Mouse (Mus musculus) kidney, postnatal 4 days (tissue): ENCODE results near the gene Btd.

Source experiments
- DNase-seq, 2 experiments: peaks; one replicate each; pipeline ENCODE4 v3.0.0; 2021; ENCODE audit warnings: mixed read lengths in 2 of 2

Gene Btd

GRCm38 (mm10) chr14:31666931-31667705 lies 26.3 kb downstream of the Btd start:
- no peak for DNase-seq

DNA sequence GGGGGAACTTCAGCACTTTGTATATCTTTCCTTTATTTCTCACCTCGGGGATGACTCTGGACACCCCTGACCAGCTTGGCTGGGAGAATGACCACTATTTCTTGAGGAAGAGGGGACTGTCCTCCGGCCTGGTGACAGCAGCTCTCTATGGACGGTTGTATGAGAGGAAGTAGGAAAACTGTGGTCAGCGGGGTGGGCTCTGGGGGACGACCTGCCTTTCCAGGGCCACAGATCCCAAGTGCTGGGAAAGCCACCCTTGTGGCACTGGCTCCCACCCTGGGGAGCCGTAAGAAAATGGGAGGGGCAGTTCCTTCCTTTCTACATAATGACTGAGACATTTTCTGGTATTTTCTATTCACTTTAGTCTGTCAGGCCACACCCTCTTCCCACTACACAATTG lies 26.9 kb downstream of the Btd start:
- DNase-seq: no peak

DNA sequence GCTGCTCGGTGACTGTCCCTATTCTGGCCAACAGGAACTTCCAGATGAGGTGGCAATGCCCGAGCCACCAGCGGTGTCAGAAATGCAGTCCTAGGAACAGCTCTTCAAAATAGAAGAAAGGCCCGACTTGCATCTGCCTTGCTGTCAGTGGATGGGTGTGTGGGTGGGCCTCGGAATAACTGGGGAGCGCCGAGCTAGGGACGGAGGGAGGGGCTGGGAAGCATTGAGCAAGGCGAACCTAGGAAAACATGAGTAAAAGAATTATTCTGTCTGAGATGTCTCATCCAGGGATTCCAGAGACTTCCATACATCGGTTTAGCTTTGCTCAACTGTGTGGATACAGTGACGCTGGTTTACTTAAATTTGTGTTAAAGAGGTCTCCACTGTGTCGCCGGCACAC lies 27.5 kb downstream of the Btd start:
- DNase-seq: no peak

- peak; percentile 48 to 70 for DNase-seq
These were observed 28.4 kb downstream of the Btd start for GRCm38 (mm10) chr14:31669161-31669611.

GRCm38 (mm10) chr14:31669642-31670490 lies 29.0 kb downstream of the Btd start:
- peak in 1 of 2 experiments; percentile 49 for DNase-seq

DNA sequence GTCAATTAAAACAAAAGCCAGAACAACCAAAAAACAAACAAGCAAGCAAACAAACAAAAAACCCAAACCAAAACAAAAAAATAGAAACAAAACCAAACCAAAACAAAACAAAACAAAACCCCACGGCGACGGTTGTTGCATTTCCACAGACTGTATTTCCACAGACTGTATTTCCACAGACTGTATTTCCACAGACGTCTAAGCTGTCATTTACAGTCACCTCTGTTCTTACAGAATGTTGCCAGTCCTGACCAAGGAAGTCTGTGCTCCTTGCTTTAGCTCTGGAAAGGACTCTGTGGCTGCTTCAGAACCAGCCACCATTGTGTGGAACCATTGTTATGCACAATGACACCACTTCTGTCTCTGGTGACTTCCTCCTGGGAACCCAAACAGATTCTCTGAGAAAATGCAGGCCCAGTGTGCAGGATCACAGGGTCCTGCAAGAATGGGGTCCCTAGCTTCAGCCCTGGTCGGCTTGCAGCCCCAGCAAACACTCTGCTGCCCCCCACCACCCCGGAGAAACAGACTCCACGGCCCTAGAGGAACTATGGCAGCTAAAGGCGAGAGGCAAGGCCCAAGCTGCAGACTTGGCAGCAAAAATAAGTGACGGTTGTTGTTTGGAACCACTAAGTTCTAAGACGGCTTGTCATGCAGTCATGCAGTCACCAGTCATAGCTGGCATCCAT lies 30.9 kb downstream of the Btd start:
- peak in 1 of 2 experiments; percentile 0 for DNase-seq

GRCm38 (mm10) chr14:31680656-31681055 lies 39.8 kb downstream of the Btd start:
- no peak for DNase-seq

DNA sequence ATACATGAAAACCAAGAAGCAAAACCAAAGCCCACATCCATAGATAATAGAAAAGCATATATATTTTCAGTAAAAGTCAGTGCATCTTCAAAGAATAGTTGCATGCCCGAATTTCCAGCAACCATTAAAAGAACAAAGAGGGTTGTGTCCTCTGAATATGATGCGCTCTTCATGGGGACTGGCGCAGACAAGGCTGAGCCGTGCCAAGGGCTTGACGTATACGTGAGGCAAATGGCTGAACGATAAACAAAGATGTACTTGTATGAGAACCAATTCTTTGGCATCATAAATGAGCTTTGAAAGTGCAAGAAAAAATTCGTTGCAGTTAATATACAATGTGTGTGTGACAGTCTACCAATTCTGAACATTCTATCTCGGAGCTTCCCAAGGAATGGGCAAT lies 40.5 kb downstream of the Btd start:
- no peak for DNase-seq

DNA sequence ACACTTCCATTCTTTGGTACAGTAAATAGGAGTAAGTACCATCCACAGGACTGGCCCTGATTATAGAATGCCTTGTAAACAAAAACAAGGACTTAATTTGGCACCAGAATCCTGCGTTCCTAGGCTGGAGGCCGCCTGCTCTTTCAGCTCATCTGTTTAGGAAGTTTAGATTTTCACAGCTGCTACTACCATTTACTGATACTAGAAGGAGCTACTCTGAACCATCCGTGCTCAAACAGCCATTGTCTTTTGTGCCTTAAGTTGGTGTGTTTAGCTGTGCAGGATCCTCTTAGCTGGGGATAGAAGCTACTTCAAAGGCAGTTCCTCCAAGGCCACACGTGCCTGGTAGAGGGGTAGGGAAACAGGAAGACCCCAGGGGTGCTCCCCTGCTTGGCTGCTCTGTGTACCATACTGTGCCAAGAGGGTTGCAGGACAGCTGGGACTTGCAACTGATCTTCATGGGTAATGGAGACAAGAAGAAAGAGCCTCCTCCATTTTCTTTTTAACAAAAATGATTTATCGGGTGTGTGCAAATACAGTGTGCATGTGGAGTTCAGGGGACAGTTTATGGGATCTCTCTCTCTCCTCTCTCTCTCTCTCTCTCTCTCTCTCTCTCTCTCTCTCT lies 41.2 kb downstream of the Btd start:
- no peak for DNase-seq

DNA sequence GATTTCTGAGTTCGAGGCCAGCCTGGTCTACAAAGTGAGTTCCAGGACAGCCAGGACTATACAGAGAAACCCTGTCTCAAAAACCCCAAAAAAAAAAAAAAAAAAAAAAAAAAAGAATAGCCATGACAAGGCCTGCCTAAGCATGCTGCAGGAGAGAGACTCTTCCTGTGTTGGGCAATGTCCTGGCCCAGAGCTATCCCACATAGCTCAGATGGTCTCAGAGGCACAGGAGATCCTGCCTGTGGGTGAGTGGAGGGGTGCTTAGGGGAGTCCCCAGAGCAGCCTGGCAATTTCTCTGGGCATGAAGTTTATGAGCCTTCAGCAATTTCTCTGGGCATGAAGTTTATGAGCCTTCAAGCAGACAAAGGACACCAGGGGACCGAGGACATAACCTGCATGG lies 42.8 kb downstream of the Btd start:
- no peak for DNase-seq

DNA sequence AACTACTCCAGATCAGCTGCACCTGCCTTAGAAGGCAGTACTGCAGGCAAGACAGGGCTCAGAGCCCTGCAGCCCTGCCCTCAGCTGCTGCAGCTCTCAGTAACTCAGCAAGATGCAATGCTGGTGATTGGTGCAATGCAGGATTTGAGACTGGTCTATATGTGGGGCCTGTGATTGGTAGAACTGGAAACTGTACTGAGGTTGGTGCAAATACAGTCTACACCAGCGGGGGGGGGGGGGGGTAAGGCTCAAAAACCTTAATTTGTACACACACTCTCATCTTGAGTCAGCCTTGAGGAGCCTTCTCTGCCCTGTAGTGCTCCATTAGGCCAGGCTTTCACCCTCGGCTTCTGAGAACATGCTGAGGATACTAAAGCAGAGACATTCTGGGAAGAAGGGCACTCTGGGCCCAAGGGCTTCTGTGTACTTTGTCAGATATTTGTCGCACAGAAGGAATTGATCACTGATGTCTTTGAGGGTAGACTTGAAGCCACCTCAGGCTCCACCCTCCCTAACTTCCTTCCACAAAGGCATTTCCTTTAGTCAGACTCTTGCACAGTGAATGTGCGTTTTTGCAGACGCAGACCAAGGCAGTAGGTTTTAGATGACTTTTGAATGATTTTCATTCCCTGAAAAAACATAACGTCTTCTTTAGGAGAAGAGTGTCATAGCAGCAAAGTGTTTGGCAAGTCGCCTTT lies 43.7 kb downstream of the Btd start:
- DNase-seq: no peak

DNA sequence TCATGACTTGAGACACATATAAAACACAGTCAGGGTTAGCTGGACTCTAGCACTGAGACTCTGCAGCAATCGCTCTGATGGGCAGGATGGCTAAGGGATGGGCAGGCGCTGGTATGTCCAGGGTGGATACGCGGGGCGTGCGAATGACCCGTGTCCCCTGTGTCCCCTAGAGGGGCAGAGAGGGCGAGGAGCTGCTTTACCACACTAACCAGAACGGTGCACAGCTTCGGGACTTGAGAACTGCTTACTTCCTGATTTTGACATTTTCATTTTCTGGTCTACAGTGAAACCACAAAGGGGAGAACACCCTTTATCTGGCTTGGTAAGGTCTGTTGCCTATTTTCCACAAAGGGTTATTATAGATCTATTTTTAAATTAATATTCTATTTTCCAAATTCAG lies 44.9 kb downstream of the Btd start:
- no peak for DNase-seq

DNA sequence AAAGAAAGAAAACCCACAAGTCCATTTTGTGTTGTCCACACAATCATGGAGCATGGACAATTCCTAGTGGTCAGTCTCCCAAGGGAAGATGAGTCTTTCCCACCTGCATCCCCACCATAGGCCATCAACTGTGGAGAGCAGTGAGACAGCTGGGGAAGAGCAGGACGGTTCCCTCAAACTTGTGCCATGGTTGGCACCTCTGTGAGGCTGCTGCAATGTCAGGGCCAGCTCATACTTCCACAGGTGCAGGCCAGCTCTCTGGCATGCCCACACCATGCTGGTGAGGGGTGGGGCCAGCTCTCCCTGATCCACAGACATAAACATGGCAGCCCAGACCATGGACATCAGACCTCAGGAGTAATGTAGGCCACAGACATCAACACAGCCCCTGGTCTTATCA lies 45.4 kb downstream of the Btd start:
- DNase-seq: no peak

- DNase-seq: no peak
These were observed 51.7 kb downstream of the Btd start for GRCm38 (mm10) chr14:31692536-31692935.

DNA sequence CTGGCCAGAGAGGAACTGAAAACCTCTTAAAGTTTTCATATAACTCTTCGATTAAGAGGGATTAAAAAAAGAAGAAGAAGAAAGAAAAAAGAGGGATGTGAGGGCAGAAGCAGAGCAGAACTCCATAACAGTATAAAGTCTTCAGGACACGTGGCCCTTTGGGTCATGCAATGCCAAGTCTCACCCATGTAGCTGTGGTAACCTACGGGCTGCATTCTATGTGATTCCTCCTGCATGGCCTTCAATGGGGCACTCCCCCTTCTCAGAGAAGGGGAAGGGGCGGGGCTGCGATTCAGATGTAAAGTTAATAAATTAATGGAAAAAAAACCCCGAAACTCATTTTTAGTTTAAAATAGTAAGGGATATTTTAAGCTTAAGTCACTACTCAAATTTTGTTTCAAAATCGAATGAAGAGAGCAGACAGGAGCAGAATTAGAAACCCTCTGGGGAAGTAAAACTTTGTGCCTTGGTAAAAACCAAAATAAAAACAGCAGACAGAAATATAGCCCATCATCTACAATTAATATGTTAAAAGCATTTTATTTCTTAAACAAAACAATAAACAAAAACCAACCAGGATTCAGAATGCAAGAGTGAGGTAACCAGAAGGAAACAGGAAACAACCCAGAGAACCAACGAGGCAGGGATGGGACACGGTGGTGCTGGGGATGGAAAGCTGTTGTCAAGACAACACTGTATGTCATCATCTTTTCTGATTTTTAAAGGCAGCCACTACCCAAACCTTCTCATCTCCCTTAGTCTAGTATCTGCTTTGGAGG lies 55.6 kb downstream of the Btd start:
- DNase-seq: no peak

DNA sequence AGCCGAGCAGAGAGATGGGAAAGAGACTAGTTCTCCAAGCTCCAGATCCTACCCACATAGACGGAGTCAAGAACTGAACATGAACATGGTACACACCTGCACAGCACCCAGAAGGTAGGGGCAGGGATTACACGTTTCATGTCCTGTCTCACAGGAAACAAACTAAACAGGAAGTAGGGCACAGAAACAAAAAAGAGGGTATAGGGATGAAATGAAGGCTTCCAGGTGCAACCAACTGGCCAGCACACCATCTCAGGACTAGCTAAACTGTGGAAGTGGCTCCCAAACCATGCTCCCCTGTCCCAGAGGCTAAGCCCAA lies 56.1 kb downstream of the Btd start:
- DNase-seq: no peak

GRCm38 (mm10) chr14:31697346-31697745 lies 56.5 kb downstream of the Btd start:
- DNase-seq: no peak

DNA sequence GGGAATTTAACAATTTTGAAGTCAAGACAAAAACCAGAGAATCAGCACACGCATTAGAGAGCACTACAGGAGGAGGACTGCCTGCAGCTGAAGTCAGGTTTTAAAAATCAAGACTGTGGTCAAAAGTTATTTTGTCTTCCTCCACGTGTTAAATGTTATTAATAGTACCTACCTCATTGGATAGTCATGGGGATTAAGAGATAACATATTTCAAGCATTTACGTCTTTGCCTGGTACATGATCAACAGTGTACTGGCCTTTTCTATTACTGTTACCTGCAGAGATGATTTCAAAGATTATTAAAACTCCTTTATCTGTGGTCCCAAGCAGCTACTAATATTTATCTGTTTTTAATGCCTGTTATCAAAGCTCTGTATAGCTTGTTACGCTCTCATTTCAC lies 56.9 kb downstream of the Btd start:
- DNase-seq: no peak

DNA sequence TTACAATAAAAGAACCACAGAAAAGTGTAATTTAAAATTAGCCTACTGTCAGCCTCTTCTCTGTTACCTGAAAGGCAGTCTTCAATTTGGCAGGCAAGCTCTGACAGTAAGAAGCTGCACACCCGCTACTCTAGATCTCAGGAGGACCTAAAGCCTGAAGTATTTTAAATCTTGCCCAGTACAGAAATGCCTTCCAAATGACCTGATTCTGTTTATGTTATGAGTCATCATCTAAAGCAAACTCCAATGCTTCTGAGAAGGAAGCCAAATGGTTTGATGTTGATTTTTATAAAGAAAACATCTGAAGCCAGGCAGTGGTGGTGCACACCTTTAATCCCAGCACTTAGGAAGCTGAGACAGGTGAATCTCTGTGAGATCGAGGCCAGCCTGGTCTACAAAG lies 59.5 kb downstream of the Btd start:
- no peak for DNase-seq

- no peak for DNase-seq
These were observed 68.5 kb downstream of the Btd start for GRCm38 (mm10) chr14:31709343-31709742.

DNA sequence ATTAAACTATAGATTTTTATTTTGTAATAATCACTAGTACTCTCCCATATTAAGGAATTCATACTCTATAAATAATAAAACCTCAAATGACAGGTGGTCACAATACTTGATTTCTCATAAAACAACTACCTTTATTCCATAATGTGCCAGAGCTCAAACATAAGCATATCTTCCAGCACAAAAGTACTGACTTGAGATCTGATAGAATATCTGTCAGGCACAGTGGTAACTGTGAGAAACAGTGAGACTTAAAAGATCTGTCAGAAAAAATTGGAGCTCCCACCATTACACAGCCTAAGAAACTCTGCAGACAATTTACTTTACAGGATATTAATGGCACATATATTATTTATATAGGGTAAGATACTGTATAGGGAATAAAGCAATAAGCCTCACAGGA lies 74.8 kb downstream of the Btd start:
- no peak for DNase-seq

DNA sequence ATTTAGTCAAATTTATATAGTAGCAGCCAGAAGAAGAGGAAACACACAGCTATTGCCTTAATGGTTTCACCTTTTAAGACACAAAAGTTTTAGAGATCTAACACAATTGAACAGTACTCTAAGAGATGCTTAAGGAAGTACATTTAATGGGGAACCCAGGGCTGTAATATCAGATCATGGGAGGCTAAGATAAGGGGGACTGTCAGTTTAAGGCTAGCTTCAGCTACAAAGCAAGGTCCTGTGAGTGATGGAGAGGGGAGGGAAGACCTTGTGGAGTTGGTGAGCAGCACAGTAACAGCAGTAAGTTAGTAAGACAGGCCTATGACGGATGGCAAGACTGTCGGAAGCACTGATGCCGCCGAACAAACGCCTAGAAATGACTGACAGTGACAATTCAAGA lies 76.5 kb downstream of the Btd start:
- no peak for DNase-seq
